Mouse (Mus musculus) small intestine, adult 2 months (tissue): Measurements from ENCODE around the gene Tex29. TPM values are rescaled to one million over a fixed set of nuclear protein-coding genes. Genes with fewer than 3 reads are reported as not detected.
"Not testable (repeated sequence)": the region's sequence is repeated elsewhere in the genome, so short reads cannot be mapped to it uniquely, and the experiment has no call there.

Experiments
- H3K27ac ChIP-seq: fragments of 200-500 bp; 2 replicates; pipeline ENCODE4 v1.5.1; 2012; ENCODE audit warnings: low read depth, low read length, control low read depth, inconsistent platforms; ENCODE audit not compliant: insufficient read depth
- H3K27me3 ChIP-seq: fragments of 200-500 bp; 2 replicates; pipeline ENCODE4 v1.6.1; 2012; ENCODE audit warnings: mild to moderate bottlenecking, moderate library complexity, low read length, inconsistent platforms; ENCODE audit not compliant: control insufficient read depth, insufficient read depth
- H3K36me3 ChIP-seq: fragments of 200-500 bp; 2 replicates; pipeline ENCODE4 v1.6.1; 2012; ENCODE audit warnings: mild to moderate bottlenecking, low read length, control low read depth, inconsistent platforms; ENCODE audit not compliant: control insufficient read depth, insufficient read depth
- H3K4me1 ChIP-seq: fragments of 200-500 bp; 2 replicates; pipeline ENCODE4 v1.6.1; 2012; ENCODE audit warnings: low read length, inconsistent platforms, mixed read lengths; ENCODE audit not compliant: control insufficient read depth, insufficient read depth, insufficient read length
- H3K4me3 ChIP-seq: fragments of 200-500 bp; 2 replicates; pipeline ENCODE4 v1.5.1; 2012; ENCODE audit warnings: low read depth, mild to moderate bottlenecking, control low read depth, inconsistent platforms, low read length, moderate library complexity
- CTCF ChIP-seq: fragments of 200-500 bp; IDR thresholded peaks from 2 replicates; pipeline ENCODE4 v1.5.1; 2012; ENCODE audit warnings: low read depth, mild to moderate bottlenecking, control low read depth, inconsistent platforms, low read length, moderate library complexity, mixed read lengths; ENCODE audit not compliant: insufficient replicate concordance, insufficient read length; ENCODE audit errors: extremely low read depth
- POLR2A ChIP-seq: fragments of 200-500 bp; IDR thresholded peaks from 2 replicates; pipeline ENCODE4 v1.6.1; 2012; ENCODE audit warnings: low read depth, mild to moderate bottlenecking, control low read depth, inconsistent platforms, low read length, moderate library complexity
- WGBS: fragments of 180-500 bp; shearing (Covaris S2); methylation state at CpG from one replicate; pipeline ENCODE4 v1.1.7; 2018; 5-methylcytosine and 5-hydroxymethylcytosine counted together
- polyA plus RNA-seq: library from polyadenylated mRNA; depleted of rRNA; stranded (reverse); fragments of >200 nt; gene quantifications from 2 replicates; pipeline ENCODE4 v1.2.3, GENCODE M21; 2012

Gene Tex29
- polyA plus RNA-seq, 1 experiment = not detected

DNA sequence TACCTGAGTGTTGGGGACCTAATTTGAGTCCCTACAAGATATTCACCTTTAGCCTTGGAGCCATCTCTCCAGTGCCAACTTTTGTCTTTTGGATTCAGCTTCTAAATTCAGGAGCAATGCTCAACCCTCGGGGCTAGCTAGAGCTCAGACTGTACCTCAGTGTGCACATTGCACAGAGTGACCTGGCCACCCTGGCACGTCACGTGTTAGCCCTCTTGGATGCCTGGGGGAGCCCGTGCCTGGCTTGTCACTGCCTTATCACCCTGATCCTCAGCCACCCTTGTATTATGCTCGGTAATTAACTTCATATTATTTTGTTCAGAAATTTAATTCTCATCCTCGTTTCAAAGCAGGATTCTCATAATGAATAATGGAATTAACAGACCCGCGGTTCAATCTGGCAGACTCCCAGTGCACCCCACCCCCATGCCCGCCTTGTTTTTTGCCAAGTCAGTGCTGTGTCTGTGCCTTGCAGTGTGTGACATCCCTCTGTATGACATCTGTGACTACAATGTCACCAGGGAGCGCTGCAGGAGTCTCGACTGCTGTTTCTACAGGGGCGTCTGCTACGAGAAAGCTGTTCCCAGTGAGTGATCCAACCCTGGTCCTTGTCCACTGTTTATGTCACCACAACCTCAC, 3.5 kb downstream of the Tex29 start:
- Histone ChIP-seq H3K4me3 (no peak overlapping the region), H3K27me3 (no peaks in the 10 kb centered on the region), H3K4me1 (no peaks in the 10 kb centered on the region), H3K27ac (no peak overlapping the region), H3K36me3 (no peaks in the 10 kb centered on the region)
- 80% methylated on average over 13 of the region's 13 CpGs for WGBS
- TF ChIP-seq CTCF (no peak), POLR2A (no peak)

DNA sequence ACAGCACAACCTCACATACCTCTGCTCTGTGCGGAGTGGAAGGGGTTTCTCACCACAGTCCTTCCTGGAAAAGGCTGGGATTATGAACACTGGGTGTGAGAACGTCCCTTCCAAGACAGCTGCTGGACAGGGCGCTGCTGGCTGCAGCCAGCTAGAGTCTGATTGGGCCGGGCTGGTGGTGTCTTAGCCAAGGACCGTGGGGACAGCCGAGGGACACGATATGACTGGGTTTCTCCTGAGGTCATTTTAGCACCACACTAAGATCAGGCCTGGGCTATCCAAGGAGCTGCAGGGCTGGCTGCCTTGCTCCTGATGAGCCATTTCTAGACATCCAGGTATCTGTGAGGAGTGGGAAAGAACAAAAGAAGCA, 4.0 kb downstream of the Tex29 start:
- Histone ChIP-seq H3K4me1 (no peaks in the 10 kb centered on the region), H3K36me3 (no peaks in the 10 kb centered on the region), H3K4me3 (no peak overlapping the region), H3K27me3 (no peaks in the 10 kb centered on the region), H3K27ac (no peak overlapping the region)
- 78% methylated on average over 7 of the region's 7 CpGs for WGBS
- no peak for TF ChIP-seq POLR2A
- TF ChIP-seq CTCF = no peak

DNA sequence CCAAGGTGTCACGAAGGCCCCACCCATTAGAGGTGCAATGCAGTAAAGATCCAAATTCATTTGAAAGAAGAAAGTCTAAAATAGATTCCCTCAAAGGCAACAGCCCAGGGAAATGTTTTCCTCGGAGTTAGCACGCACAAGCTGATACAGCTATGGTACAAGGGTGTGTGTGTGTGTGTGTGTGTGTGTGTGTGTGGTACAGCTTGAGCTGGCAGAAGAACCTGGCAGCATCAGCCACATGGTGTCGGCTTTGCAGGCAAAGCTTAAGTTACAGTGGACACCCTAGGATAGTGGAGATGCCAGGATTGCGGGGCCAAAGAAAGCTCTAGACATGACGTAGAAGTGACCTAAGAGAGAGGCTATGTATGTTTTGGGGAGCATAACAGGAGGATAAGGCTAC, 6.5 kb downstream of the Tex29 start:
- Histone ChIP-seq H3K4me1 (no peaks in the 10 kb centered on the region), H3K27ac (no peak overlapping the region), H3K27me3 (no peaks in the 10 kb centered on the region), H3K36me3 (no peaks in the 10 kb centered on the region), H3K4me3 (no peak overlapping the region)
- WGBS = 82% methylated on average over 6 of the region's 6 CpGs
- TF ChIP-seq POLR2A = no peak
- TF ChIP-seq CTCF = no peak

DNA sequence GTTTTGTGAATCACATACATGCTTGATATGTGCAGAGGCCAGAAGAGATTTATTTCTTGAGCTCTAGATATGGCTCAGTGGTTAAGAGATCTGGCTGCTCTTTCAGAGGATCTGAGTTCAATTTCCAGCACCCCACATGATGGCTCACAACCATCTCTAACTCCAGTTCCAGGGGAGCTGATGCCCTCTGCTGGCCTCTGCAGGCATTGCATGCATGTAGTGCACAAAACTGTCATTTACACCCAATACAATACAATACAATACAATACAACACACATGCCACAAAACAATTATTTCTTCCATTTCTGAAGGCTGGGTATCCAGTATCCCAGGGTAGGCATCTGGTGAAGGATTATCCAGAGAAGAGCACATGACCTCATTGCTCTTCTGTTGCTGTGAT, 27.6 kb downstream of the Tex29 start:
- no peaks in the 10 kb centered on the region for H3K4me1 ChIP-seq
- TF ChIP-seq CTCF = peak; percentile 39; the same call in 1 of the 2 replicates
- no peak for TF ChIP-seq POLR2A
- H3K27me3 ChIP-seq = no peaks in the 10 kb centered on the region
- H3K27ac ChIP-seq = no peak overlapping the region
- H3K36me3 ChIP-seq = no peaks in the 10 kb centered on the region
- no peak overlapping the region for H3K4me3 ChIP-seq

DNA sequence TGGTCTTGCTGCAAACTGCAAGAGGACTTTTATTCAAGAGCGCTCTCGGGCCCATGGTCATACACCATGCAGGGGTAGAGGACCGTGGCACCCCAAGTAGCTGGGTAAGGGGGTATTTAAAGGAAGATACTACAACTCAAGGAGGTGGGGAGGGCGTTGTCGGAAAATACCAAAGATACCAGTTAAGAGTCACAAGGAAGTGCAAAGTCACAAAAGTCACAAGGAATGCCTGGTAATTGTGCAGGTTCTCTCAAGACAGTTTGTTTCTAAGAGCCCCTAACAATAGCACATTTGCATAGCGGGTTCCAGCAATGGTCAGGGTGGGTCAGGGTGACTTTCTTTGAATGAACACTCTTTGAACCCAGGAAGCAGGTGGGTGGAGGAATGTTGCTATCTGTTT, 34.0 kb downstream of the Tex29 start:
- WGBS = 93% methylated on average over 6 of the region's 6 CpGs
- H3K36me3 ChIP-seq, H3K4me1 ChIP-seq, H3K27ac ChIP-seq, H3K4me3 ChIP-seq, H3K27me3 ChIP-seq: not testable (repeated sequence)

DNA sequence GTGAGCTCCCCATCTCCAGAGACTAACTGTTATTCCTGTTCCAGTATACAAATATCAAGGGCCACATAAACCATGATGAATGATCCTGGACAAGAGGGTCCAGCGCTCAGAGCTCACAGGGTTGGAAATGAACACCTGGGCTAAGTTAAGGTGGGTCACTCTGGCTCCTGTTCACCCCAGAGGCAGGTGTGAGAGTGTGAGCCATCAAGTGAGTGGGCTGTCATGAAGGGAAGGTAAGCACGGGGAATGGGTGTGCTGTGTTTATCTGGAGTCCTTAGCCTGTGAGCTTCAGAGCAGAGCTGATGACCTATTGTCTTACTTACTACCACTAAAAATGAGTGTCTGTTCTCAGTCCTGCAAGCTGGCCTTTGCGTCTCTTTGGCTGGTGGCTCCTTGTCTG, 44.4 kb downstream of the Tex29 start:
- no peak overlapping the region for H3K27ac ChIP-seq
- H3K4me1 ChIP-seq = no peaks in the 10 kb centered on the region
- H3K36me3 ChIP-seq = no peaks in the 10 kb centered on the region
- H3K27me3 ChIP-seq = no peaks in the 10 kb centered on the region
- WGBS = 91% methylated on average over 3 of the region's 3 CpGs
- no peak overlapping the region for H3K4me3 ChIP-seq
- TF ChIP-seq POLR2A (no peak), CTCF (no peak)

DNA sequence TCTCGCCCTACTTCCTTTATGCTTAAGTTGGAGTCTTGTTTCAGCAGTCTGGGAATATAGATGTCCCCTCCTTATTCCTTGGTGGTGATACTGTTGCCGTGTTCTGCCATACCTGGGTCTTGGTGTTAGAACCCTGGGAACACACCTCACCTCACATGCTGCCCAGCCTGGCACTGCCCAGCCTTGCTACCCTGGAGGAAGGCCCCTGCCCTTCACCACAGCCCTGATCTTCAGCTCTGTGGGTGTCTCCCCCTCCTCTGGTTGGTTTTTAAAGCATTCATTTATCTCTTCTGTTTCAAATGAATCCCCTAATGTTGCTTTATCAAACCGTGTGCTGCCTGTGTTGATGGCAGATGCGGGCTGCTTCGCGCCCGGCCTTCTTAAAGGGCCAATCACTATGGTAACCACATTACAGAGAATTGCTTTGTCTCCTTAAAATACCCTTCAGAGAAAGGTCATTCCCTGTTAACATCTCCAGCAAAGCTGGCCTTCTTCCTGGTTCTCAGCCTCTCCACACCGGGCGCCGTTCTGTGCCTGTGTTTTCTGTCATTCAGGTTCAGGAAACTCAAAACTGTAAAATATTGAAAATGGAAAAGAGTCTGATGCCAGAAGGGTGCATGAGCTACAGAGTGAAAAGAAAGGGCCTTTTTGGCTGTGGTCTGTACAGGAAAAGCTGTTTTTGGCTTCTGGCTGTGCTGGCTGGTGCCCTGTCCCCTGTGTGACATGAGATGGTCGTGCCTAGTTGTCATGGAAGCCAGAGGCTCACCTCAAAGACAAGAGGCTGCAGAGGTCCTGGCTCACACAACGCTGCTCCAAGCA, 45.8 kb downstream of the Tex29 start:
- no peaks in the 10 kb centered on the region for H3K36me3 ChIP-seq
- TF ChIP-seq POLR2A (no peak), CTCF (no peak)
- 75% methylated on average over 12 of the region's 12 CpGs for WGBS
- H3K27me3 ChIP-seq = no peaks in the 10 kb centered on the region
- no peak overlapping the region for H3K4me3 ChIP-seq
- no peak overlapping the region for H3K27ac ChIP-seq
- no peaks in the 10 kb centered on the region for H3K4me1 ChIP-seq

DNA sequence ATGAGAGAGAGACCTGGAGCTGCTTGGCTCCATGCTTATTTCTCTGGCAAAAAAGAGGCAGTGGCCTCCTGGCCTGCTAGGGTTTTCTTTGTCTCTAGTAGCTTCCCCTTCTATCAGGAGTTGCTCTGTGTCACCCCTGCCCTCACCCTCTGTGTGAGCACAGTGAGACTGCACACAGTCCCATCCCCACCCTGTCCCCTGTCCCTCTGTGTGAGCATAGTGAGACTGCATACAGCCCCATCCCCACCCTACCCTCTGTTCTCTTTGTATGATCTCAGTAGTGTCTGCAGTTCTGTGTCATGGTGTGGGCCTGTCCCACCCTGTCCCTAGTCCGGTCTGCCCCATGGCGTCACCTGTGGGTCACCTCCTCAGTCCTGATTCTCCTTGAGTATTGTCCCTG, 46.5 kb downstream of the Tex29 start:
- 92% methylated on average over 2 of the region's 2 CpGs for WGBS
- TF ChIP-seq POLR2A (no peak), CTCF (no peak)
- no peak overlapping the region for H3K27ac ChIP-seq
- no peak overlapping the region for H3K4me3 ChIP-seq
- H3K4me1 ChIP-seq = no peaks in the 10 kb centered on the region
- H3K36me3 ChIP-seq = no peaks in the 10 kb centered on the region
- H3K27me3 ChIP-seq = no peaks in the 10 kb centered on the region
